In genomic region chr19:31132614-31133013, GRCm38 (mm10) we compare ENCODE assay signal across 17 mouse cellular contexts.
"Had no signal": no experiment of that assay in that cellular context is flagged by ENCODE, and none has a peak within 500 bp of the region (broad histone marks: within the 10 kb centered on the region; RNA-seq: fewer than 3 reads in every experiment).

No protein-coding gene starts in this region.

- DNase-seq: layer of hippocampus, postnatal 36 days; liver, embryonic 13.5 days; lung, adult 2 months; retina, postnatal 1 day; right cerebral cortex, postnatal 25 days; thymus, adult 18-20 months; thymus, postnatal 36 days had no signal

- H3K4me3 ChIP-seq: layer of hippocampus, adult 2 months; left cerebral cortex, adult 2 months; liver, embryonic 13.5 days; midbrain, embryonic 10.5 days; midbrain, embryonic 13.5 days; myocyte; neural tube, embryonic 13.5 days had no signal

- H3K4me2 ChIP-seq: liver, embryonic 13.5 days; midbrain, embryonic 13.5 days; neural tube, embryonic 13.5 days had no signal

- ATAC-seq: inflammation-experienced regulatory T-cells, adult 6 months; intestine, embryonic 16.5 days; midbrain, embryonic 13.5 days; midbrain, embryonic 16.5 days had no signal

- H3K9ac ChIP-seq: liver, embryonic 13.5 days; midbrain, embryonic 13.5 days; neural tube, embryonic 13.5 days had no signal

- H3K36me3 ChIP-seq: liver, embryonic 13.5 days; midbrain, embryonic 10.5 days; midbrain, embryonic 13.5 days; neural tube, embryonic 13.5 days had no signal

- H3K27ac ChIP-seq: layer of hippocampus, adult 2 months; left cerebral cortex, adult 2 months; liver, embryonic 13.5 days; macrophage; midbrain, embryonic 10.5 days; midbrain, embryonic 13.5 days; neural tube, embryonic 13.5 days had no signal

- H3K4me1 ChIP-seq: liver, embryonic 13.5 days; midbrain, embryonic 13.5 days had no signal

- H3K9me3 ChIP-seq: liver, embryonic 13.5 days; midbrain, embryonic 10.5 days; midbrain, embryonic 13.5 days; neural tube, embryonic 13.5 days had no signal

- H3K27me3 ChIP-seq: liver, embryonic 13.5 days; midbrain, embryonic 13.5 days; neural tube, embryonic 13.5 days had no signal
